Mouse (Mus musculus) liver, postnatal 0 days (tissue): Measurements from ENCODE around the gene Mllt1. TPM values are rescaled to one million over a fixed set of nuclear protein-coding genes. Genes with fewer than 3 reads are reported as not detected.

ENCODE experiments used
- ATAC-seq: fragments of 200-750 bp; cut with Nextera tagmentation; 2 replicates; pipeline ENCODE4 v1.8.0; 2017; ENCODE audit warnings: mild to moderate bottlenecking, moderate library complexity
- DNase-seq: peaks from one replicate; pipeline ENCODE4 v3.0.0-alpha.2; 2016
- H3K27ac ChIP-seq: fragments of 300-500 bp; sonication (generic); 2 replicates; pipeline ENCODE4 v1.5.1; 2014; ENCODE audit warnings: antibody characterized with exemption, moderate library complexity, mild to moderate bottlenecking, low read depth
- H3K27me3 ChIP-seq: fragments of 300-500 bp; sonication (generic); 2 replicates; pipeline ENCODE4 v1.6.1; 2014; ENCODE audit warnings: low read length, control low read depth, mixed read lengths; ENCODE audit not compliant: insufficient read depth
- H3K36me3 ChIP-seq: fragments of 300-500 bp; sonication (generic); replicated peaks from 2 replicates; pipeline ENCODE4 v1.6.1; 2014; ENCODE audit warnings: mild to moderate bottlenecking, control low read depth, low read length, moderate library complexity, mixed read lengths; ENCODE audit not compliant: insufficient read depth
- H3K4me1 ChIP-seq: fragments of 300-500 bp; sonication (generic); 2 replicates; pipeline ENCODE4 v1.6.1; 2014; ENCODE audit warnings: antibody characterized with exemption, mild to moderate bottlenecking, control low read depth; ENCODE audit not compliant: insufficient read depth
- H3K4me2 ChIP-seq: fragments of 300-500 bp; sonication (generic); 2 replicates; pipeline ENCODE4 v1.6.1; 2014; ENCODE audit warnings: low read depth, mild to moderate bottlenecking, low read length, moderate library complexity, mixed read lengths
- H3K4me3 ChIP-seq: fragments of 300-500 bp; sonication (generic); 2 replicates; pipeline ENCODE4 v1.5.1; 2014; ENCODE audit warnings: low read depth, low read length
- H3K9ac ChIP-seq: fragments of 300-500 bp; sonication (generic); replicated peaks from 2 replicates; pipeline ENCODE4 v1.6.1; 2014; ENCODE audit warnings: mild to moderate bottlenecking, moderate library complexity
- H3K9me3 ChIP-seq: fragments of 300-500 bp; sonication (generic); 2 replicates; pipeline ENCODE4 v1.6.1; 2016; ENCODE audit warnings: mild to moderate bottlenecking, control low read depth, low read length, mixed read lengths
- CTCF ChIP-seq: sonication (generic); IDR thresholded peaks from 2 replicates; pipeline ENCODE4 v1.5.1; 2016; ENCODE audit warnings: antibody characterized with exemption, low read depth
- EP300 ChIP-seq: IDR thresholded peaks from 2 replicates; pipeline ENCODE4 v1.6.1; 2016; ENCODE audit warnings: antibody characterized with exemption, low read depth, mild to moderate bottlenecking
- WGBS: fragments of 180-500 bp; shearing (Covaris S2); extraction: QIAGEN DNeasy Blood & Tissue Kit; methylation state at CpG from one replicate; pipeline ENCODE4 v1.1.7; 2014; ENCODE audit not compliant: insufficient replicate concordance; 5-methylcytosine and 5-hydroxymethylcytosine counted together
- polyA plus RNA-seq: library from polyadenylated mRNA; unstranded; fragments of >200 nt; fragmentation: Nextera tagmentation; extraction: Ambion mirVana; gene quantifications from 2 replicates; pipeline ENCODE4 v1.2.1, GENCODE M21; 2015

Mllt1 gene
- polyA plus RNA-seq, 1 experiment from 2014 or later = 4.6 TPM

DNA sequence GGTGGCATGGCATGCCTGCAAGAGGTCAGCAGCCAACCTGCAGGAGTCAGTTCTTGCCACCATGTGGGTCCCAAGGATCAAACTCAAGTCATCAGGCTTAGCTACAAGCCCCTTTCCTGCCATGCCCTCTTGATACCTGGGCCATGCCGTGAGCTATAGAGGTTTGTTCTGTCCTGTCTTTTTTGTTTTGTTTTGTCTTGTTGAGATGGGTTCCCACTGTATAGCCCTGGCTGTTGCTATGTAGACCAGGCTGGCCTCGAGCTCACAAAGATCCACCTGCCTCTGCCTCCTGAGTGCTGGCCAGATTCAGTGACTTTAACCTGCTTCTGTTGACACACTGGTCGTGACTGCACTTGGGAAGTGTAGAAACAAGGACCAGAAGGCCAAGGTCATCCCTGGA lies 40.2 kb upstream of the Mllt1 start:
- no peak for DNase-seq
- no peaks in the 10 kb centered on the region for H3K9me3 ChIP-seq
- H3K36me3 ChIP-seq = no peaks in the 10 kb centered on the region
- H3K4me2 ChIP-seq = no peak overlapping the region
- 70% methylated on average over 3 of the region's 3 CpGs for WGBS
- TF ChIP-seq EP300 (no peak), CTCF (no peak)
- no peak overlapping the region for H3K27ac ChIP-seq
- H3K27me3 ChIP-seq = no peaks in the 10 kb centered on the region
- no peaks in the 10 kb centered on the region for H3K4me1 ChIP-seq
- H3K4me3 ChIP-seq = no peak overlapping the region
- H3K9ac ChIP-seq = no peak overlapping the region
- ATAC-seq = no peak

DNA sequence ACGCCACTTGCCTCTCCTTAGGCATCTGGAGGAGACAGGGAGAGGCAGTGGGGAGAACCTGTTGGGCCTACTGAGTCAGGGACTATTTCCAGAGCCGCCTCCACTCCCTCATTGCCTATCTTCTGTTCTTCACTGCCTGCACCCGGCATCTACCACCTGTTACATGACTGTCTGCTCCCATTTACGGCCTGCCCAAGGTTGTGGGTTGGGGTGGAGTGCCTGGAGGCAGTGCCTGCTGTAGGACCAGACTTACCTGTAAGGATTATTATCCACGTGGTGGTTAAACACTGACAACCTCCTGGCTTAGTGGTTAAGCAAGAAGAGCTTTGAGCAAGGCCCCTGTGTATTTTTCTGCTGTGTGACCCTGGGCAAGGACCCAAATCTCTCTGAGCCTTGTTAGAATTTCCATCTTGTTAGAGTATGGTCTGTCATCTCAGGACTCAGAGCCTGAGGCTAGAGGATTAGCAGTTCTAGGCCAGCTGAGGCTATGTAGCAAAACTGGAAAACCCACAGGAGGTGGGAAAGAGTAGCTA lies 39.6 kb upstream of the Mllt1 start:
- 75% methylated on average over 5 of the region's 5 CpGs for WGBS
- no peak for ATAC-seq
- Histone ChIP-seq H3K4me3 (no peak overlapping the region), H3K27me3 (0 out of 2 replicates have a peak, but pooled peaks cover under 1% of the 10 kb centered on the region), H3K4me1 (no peaks in the 10 kb centered on the region), H3K4me2 (no peak overlapping the region), H3K36me3 (no peaks in the 10 kb centered on the region), H3K9me3 (no peaks in the 10 kb centered on the region), H3K9ac (no peak overlapping the region), H3K27ac (no peak overlapping the region)
- no peak for DNase-seq
- TF ChIP-seq CTCF (no peak), EP300 (no peak)

DNA sequence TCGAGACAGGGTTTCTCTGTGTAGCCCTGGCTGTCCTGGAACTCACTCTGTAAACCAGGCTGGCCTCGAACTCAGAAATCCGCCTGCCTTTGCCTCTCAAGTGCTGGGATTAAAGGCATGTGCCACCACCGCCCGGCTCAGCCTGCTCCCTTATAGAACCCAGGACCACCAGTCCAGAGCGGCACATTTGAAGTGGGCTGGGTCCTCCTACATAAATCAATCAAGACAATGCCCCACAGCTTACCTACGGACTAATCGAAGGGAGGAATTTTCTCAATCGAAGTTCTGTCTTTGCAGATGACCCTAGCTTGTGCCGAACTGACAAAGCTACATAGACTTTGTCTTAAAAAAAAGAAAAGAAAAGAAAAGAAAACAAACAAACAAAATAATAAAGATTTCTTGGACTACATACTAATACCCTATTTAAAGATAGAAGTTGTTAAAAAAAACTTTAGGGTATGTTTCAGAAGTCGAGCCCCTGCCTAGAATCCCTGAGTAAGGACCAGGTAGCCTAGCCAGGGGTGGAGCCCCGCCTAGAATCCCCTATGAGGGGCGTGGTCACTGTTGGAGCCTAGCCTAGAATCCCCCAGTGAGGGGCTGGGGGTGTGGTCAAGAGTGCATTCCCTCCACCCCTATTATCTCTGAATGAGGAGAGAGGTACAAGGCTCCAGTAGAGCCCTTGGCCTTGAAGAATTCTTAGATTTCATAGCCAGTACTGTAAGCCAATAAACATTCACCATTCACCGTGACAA lies 38.9 kb upstream of the Mllt1 start:
- H3K9ac ChIP-seq = no peak overlapping the region
- H3K27ac ChIP-seq = no peak overlapping the region
- no peak for ATAC-seq
- no peak for DNase-seq
- no peaks in the 10 kb centered on the region for H3K4me1 ChIP-seq
- no peaks in the 10 kb centered on the region for H3K36me3 ChIP-seq
- TF ChIP-seq CTCF = no peak
- TF ChIP-seq EP300 = no peak
- 0 out of 2 replicates have a peak, but pooled peaks cover 3% of the 10 kb centered on the region for H3K27me3 ChIP-seq
- no peak overlapping the region for H3K4me2 ChIP-seq
- no peak overlapping the region for H3K4me3 ChIP-seq
- no peaks in the 10 kb centered on the region for H3K9me3 ChIP-seq
- WGBS = 68% methylated on average over 11 of the region's 14 CpGs

DNA sequence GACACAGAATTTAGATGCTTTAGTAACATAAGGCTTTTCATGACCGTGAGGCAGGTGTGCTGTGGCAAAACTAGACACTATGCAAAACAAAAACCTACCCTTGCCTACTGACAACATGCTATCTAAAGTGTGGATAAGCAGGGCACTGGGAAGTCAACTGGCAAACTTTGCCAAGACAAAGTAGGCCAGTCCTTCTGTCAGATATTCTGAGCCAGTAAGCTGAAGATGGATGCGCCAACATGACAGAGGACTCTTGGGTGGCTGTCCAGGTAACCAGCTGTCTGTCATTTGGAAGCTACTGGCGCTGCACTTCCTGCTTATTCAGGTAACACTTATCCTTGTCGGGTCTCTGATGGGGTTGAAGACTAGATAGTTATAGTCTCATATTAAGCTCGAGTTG lies 34.9 kb upstream of the Mllt1 start:
- Histone ChIP-seq H3K4me1 (no peaks in the 10 kb centered on the region), H3K4me2 (no peak overlapping the region), H3K9me3 (no peaks in the 10 kb centered on the region), H3K27ac (no peak overlapping the region), H3K9ac (no peak overlapping the region), H3K4me3 (no peak overlapping the region), H3K27me3 (0 out of 2 replicates have a peak, but pooled peaks cover 3% of the 10 kb centered on the region), H3K36me3 (no peaks in the 10 kb centered on the region)
- TF ChIP-seq EP300 (no peak), CTCF (no peak)
- WGBS = 57% methylated on average over 5 of the region's 5 CpGs
- DNase-seq = no peak
- no peak for ATAC-seq

DNA sequence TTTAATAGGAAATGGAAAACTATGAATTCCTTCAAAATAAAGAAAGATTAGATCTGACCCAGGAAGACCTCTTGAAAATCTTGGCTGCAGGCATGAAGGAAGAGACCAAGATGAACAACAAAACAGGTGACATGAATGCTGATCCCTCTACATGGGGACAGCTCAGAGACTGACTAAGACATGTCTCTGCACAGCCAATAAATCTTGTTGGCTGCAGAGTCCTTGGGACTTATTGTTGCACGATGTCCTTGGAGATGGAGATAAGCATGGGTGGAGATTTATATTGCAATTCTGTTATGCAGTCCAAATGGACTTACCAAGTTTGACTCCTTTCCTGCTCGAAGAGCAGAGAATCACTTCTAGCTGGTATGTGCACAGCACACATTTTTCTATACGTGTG lies 34.1 kb upstream of the Mllt1 start:
- H3K9me3 ChIP-seq = no peaks in the 10 kb centered on the region
- no peak overlapping the region for H3K9ac ChIP-seq
- H3K36me3 ChIP-seq = no peaks in the 10 kb centered on the region
- no peak for TF ChIP-seq CTCF
- no peak for TF ChIP-seq EP300
- H3K4me1 ChIP-seq = no peaks in the 10 kb centered on the region
- no peak overlapping the region for H3K4me2 ChIP-seq
- no peak for DNase-seq
- no peak for ATAC-seq
- no peak overlapping the region for H3K27ac ChIP-seq
- H3K4me3 ChIP-seq = no peak overlapping the region
- WGBS = 60% methylated on average over 3 of the region's 3 CpGs
- 0 out of 2 replicates have a peak, but pooled peaks cover 3% of the 10 kb centered on the region for H3K27me3 ChIP-seq

DNA sequence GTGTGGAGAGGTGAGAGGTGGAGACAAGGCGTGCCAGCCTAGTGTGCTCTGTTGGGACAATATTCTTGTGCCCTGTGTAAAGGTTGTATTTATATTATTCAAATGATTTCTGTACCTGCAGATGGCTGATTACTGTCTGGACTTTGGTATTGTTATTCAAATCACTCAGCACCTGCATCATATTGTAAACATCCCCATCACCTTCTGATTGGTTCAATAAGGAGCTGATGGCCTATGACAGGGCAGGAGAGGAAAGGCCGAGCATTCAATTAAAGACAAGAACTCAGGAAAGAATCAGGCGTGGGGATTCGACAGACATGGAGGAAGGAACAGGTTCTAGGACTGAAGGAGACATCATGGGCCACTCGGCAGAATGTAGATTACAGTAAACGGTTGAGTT lies 28.4 kb upstream of the Mllt1 start:
- Histone ChIP-seq H3K27me3 (no peaks in the 10 kb centered on the region), H3K27ac (no peak overlapping the region), H3K4me2 (no peak overlapping the region), H3K9ac (no peak overlapping the region), H3K4me3 (no peak overlapping the region), H3K4me1 (no peaks in the 10 kb centered on the region), H3K36me3 (no peaks in the 10 kb centered on the region), H3K9me3 (no peaks in the 10 kb centered on the region)
- DNase-seq = no peak
- WGBS = 72% methylated on average over 6 of the region's 6 CpGs
- no peak for ATAC-seq
- TF ChIP-seq EP300 (no peak), CTCF (no peak)
